Mouse (Mus musculus): ENCODE measurements around the gene Olfr221.

- TF ChIP-seq CTCF (IDR thresholded peaks at IDR 0.05; ENCODE audit: insufficient read depth, low read length) (no peak), POLR2A (IDR thresholded peaks at IDR 0.05; ENCODE audit: borderline replicate concordance, extremely low read depth, low read depth, low read length) (no peak)
Observed at GRCm38 (mm10) chr14:51984247-51985231, 57.7 kb downstream of the Olfr221 start, which contains the start of gene Arhgef40.

All from lung, adult 2 months (tissue).